Mouse (Mus musculus) ES-E14 (cell line): ENCODE results near the gene Cep350. TPM values are rescaled to one million over a fixed set of nuclear protein-coding genes. Genes with fewer than 3 reads are reported as not detected.

Experiments
- DNase-seq: peaks from one replicate; pipeline ENCODE4 v3.0.0-alpha.2; 2013; ENCODE audit warnings: low read depth, low spot score
- H3K27ac ChIP-seq: 2 replicates; pipeline ENCODE4 v1.5.1; 2012; ENCODE audit warnings: low read depth, mild to moderate bottlenecking, low read length, moderate library complexity, mixed read lengths; ENCODE audit not compliant: poor library complexity, insufficient read depth, severe bottlenecking
- H3K36me3 ChIP-seq: 2 replicates; pipeline ENCODE4 v1.6.1; 2012; ENCODE audit warnings: mild to moderate bottlenecking, low read length, moderate library complexity, mixed read lengths; ENCODE audit not compliant: control insufficient read depth, poor library complexity, insufficient read depth, severe bottlenecking
- H3K4me1 ChIP-seq, 2 experiments: fragments of 150-350 bp in 1 of 2; sonication (generic) in 1 of 2; 2 replicates each; pipeline ENCODE4 v1.6.1; 2012; ENCODE audit warnings: low read length in 2 of 2, mild to moderate bottlenecking in 1 of 2, mixed read lengths in 1 of 2; ENCODE audit not compliant: control insufficient read depth in 2 of 2, insufficient read depth in 2 of 2, poor library complexity in 1 of 2
- H3K4me3 ChIP-seq, 2 experiments: fragments of 150-350 bp in 1 of 2; sonication (generic) in 1 of 2; 2 replicates each; pipeline ENCODE4 v1.5.1; 2012; ENCODE audit warnings: low read length in 2 of 2, low read depth in 1 of 2, mild to moderate bottlenecking in 1 of 2, mixed read lengths in 1 of 2; ENCODE audit not compliant: insufficient read depth in 1 of 2, poor library complexity in 1 of 2, severe bottlenecking in 1 of 2
- H3K9ac ChIP-seq: 2 replicates; pipeline ENCODE4 v1.6.1; 2012; ENCODE audit warnings: low read depth, mild to moderate bottlenecking, low read length, mixed read lengths; ENCODE audit not compliant: poor library complexity, insufficient read depth, severe bottlenecking
- H3K9me3 ChIP-seq: fragments of 150-350 bp; sonication (generic); 2 replicates; pipeline ENCODE4 v1.6.1; 2012; ENCODE audit warnings: low read depth, mild to moderate bottlenecking, low read length; ENCODE audit not compliant: control insufficient read depth, insufficient read depth
- CHD2 ChIP-seq: IDR thresholded peaks from 2 replicates; pipeline ENCODE4 v1.6.1; 2014; ENCODE audit warnings: mild to moderate bottlenecking, low read depth, low read length, inconsistent platforms
- HCFC1 ChIP-seq: IDR thresholded peaks from 2 replicates; pipeline ENCODE4 v1.6.1; 2012; ENCODE audit warnings: low read length, inconsistent platforms, borderline replicate concordance; ENCODE audit not compliant: insufficient read depth
- MAFK ChIP-seq: IDR thresholded peaks from 2 replicates; pipeline ENCODE4 v1.6.1; 2014; ENCODE audit warnings: mild to moderate bottlenecking, low read depth, low read length, inconsistent platforms; ENCODE audit not compliant: insufficient read depth
- ZC3H11A ChIP-seq: IDR thresholded peaks from 2 replicates; pipeline ENCODE4 v1.6.1; 2012; ENCODE audit warnings: low read depth, mild to moderate bottlenecking, inconsistent platforms, low read length, borderline replicate concordance
- ZNF384 ChIP-seq: IDR thresholded peaks from 2 replicates; pipeline ENCODE4 v1.6.1; 2012; ENCODE audit warnings: low read depth, low read length, inconsistent platforms
- in situ Hi-C, 2 experiments: fragments of 600-800 bp; cut with MboI; formaldehyde crosslinking; loops; one replicate each; pipeline ENCODE4 v1.15.1; 2025; ENCODE audit warnings: low sequenced_read_pairs in 2 of 2, inconsistent platforms in 1 of 2; ENCODE audit not compliant: unreplicated experiment in 2 of 2
- total RNA-seq: library from RNA; depleted of rRNA; stranded (reverse); fragments of 300-350 nt; gene quantifications from 2 replicates; pipeline ENCODE4 v1.2.3, GENCODE M21; 2012

The Cep350 gene
- total RNA-seq, 1 experiment = 11.8 TPM

GRCm38 (mm10) chr1:155809706-155810442, 163.2 kb downstream of the Cep350 start:
- in situ Hi-C loops = no loop called here
- Histone ChIP-seq H3K4me3 (no peak overlapping the region), H3K9ac (no peak overlapping the region), H3K27ac (no peak overlapping the region), H3K9me3 (no peaks in the 10 kb centered on the region), H3K4me1 (peaks cover 0 to 2% of the 10 kb centered on the region in 2 experiments; a peak in 1 of 4 replicates), H3K36me3 (no peaks in the 10 kb centered on the region; the same call in 1 of the 2 replicates)
- DNase-seq = no peak
- TF ChIP-seq ZNF384 (no peak), ZC3H11A (no peak), HCFC1 (no peak), MAFK (no peak), CHD2 (no peak)

GRCm38 (mm10) chr1:155808261-155808660, 164.8 kb downstream of the Cep350 start:
- no peaks in the 10 kb centered on the region; the same call in 1 of the 2 replicates for H3K36me3 ChIP-seq
- H3K27ac ChIP-seq = no peak overlapping the region
- no peaks in the 10 kb centered on the region for H3K9me3 ChIP-seq
- no peak overlapping the region for H3K9ac ChIP-seq
- H3K4me3 ChIP-seq = no peak overlapping the region
- TF ChIP-seq ZC3H11A (no peak), MAFK (no peak)
- in situ Hi-C loops = no loop called here
- DNase-seq = no peak
- peaks cover 0 to 1% of the 10 kb centered on the region in 2 experiments; a peak in 1 of 4 replicates for H3K4me1 ChIP-seq

DNA sequence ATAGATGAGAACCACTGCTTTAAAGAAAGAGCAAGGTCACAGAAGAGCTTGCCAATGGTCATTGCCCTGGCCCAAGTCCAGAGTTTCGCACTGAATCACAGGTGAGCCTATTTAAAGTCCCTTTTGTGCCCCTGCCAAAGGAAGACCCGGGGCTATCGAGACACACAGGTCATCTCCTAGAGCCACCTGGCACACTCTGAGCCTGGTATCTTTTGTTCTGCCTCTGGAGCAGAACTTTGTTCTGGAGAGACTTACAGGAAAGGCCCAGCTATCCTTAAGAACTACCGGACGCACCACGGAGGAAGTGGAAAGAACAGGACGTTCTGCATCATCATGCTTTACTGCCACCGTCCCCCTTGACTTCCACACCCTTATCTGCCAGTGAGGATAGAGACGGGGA, 167.4 kb downstream of the Cep350 start:
- H3K36me3 ChIP-seq = no peaks in the 10 kb centered on the region; the same call in 1 of the 2 replicates
- H3K9me3 ChIP-seq = no peaks in the 10 kb centered on the region
- in situ Hi-C loops = no loop called here
- H3K9ac ChIP-seq = no peak overlapping the region
- H3K27ac ChIP-seq = no peak overlapping the region
- no peak overlapping the region for H3K4me3 ChIP-seq
- no peak for DNase-seq
- TF ChIP-seq MAFK = no peak
- no peak for TF ChIP-seq CHD2
- TF ChIP-seq ZNF384 = no peak
- no peak for TF ChIP-seq HCFC1
- TF ChIP-seq ZC3H11A = no peak
- no peaks in the 10 kb centered on the region for H3K4me1 ChIP-seq

DNA sequence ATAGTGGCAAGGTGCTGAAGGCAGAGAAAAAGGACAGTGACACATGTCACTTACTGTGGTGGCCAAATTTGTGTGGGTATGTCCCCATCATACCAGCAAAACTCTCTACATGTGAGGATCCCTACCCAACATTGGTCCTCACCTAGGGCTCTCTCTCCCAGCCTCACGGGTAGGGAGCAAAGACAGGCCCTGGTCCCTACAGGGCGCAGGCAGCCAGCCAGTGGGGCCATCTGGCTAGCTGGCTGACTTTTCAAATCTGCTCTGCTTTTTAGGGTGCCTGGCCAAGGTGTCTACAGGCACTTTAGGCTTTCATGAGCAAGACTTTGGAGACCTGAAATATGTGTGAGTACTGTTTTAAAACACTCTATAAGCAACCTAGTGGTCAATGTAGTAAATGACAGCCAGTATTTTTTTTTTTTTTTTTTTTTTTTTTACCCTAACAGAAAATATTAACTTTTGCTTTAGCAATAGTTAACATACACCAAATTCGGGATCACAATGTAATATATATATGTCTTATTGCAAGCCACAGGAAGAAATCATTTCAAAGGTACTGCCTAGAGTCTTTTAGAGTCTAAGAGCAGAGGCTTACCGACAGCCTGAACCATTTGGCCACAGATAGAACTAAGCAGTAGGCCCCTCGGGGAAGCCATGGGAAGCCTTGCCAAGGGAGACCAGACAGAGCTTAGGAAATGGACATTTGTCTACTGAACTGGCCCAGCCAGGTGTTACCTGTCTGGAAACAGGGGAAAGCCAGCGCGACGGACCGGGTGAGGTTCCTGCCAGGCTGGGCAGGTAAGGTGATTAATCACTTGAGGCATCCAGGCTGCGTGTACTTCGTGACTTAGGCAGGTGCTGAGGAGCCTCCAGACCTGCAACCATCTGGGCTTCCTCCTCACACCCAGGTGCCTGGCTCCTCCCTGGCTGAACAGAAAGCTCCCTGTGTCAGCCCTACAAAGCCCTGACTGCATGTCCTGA, 171.8 kb downstream of the Cep350 start:
- in situ Hi-C loops = no loop called here

More for the DNA sequence above, 171.8 kb downstream of the Cep350 start:
- no peak overlapping the region for H3K4me3 ChIP-seq
- TF ChIP-seq CHD2 (no peak), ZNF384 (no peak), HCFC1 (no peak), MAFK (no peak), ZC3H11A (no peak)
- DNase-seq = no peak
- H3K4me1 ChIP-seq = no peaks in the 10 kb centered on the region
- no peak overlapping the region for H3K27ac ChIP-seq
- H3K9ac ChIP-seq = no peak overlapping the region
- H3K9me3 ChIP-seq = no peaks in the 10 kb centered on the region
- H3K36me3 ChIP-seq = no peaks in the 10 kb centered on the region
